Mouse (Mus musculus) liver, postnatal 0 days (tissue): ENCODE measurements at regions not wholly inside any gene's neighbourhood (a gene's known extent, or its start where the extent isn't known, plus 50 kb on each side); places are given as distances from the start of the nearest gene placed in this dataset.

ENCODE experiments used
- ATAC-seq: fragments of 200-750 bp; cut with Nextera tagmentation; 2 replicates; pipeline ENCODE4 v1.8.0; 2017; ENCODE audit warnings: mild to moderate bottlenecking, moderate library complexity
- DNase-seq: peaks from one replicate; pipeline ENCODE4 v3.0.0-alpha.2; 2016
- H3K27ac ChIP-seq: fragments of 300-500 bp; sonication (generic); 2 replicates; pipeline ENCODE4 v1.5.1; 2014; ENCODE audit warnings: antibody characterized with exemption, moderate library complexity, mild to moderate bottlenecking, low read depth
- H3K27me3 ChIP-seq: fragments of 300-500 bp; sonication (generic); 2 replicates; pipeline ENCODE4 v1.6.1; 2014; ENCODE audit warnings: low read length, control low read depth, mixed read lengths; ENCODE audit not compliant: insufficient read depth
- H3K36me3 ChIP-seq: fragments of 300-500 bp; sonication (generic); replicated peaks from 2 replicates; pipeline ENCODE4 v1.6.1; 2014; ENCODE audit warnings: mild to moderate bottlenecking, control low read depth, low read length, moderate library complexity, mixed read lengths; ENCODE audit not compliant: insufficient read depth
- H3K4me1 ChIP-seq: fragments of 300-500 bp; sonication (generic); 2 replicates; pipeline ENCODE4 v1.6.1; 2014; ENCODE audit warnings: antibody characterized with exemption, mild to moderate bottlenecking, control low read depth; ENCODE audit not compliant: insufficient read depth
- H3K4me2 ChIP-seq: fragments of 300-500 bp; sonication (generic); 2 replicates; pipeline ENCODE4 v1.6.1; 2014; ENCODE audit warnings: low read depth, mild to moderate bottlenecking, low read length, moderate library complexity, mixed read lengths
- H3K4me3 ChIP-seq: fragments of 300-500 bp; sonication (generic); 2 replicates; pipeline ENCODE4 v1.5.1; 2014; ENCODE audit warnings: low read depth, low read length
- H3K9ac ChIP-seq: fragments of 300-500 bp; sonication (generic); replicated peaks from 2 replicates; pipeline ENCODE4 v1.6.1; 2014; ENCODE audit warnings: mild to moderate bottlenecking, moderate library complexity
- H3K9me3 ChIP-seq: fragments of 300-500 bp; sonication (generic); 2 replicates; pipeline ENCODE4 v1.6.1; 2016; ENCODE audit warnings: mild to moderate bottlenecking, control low read depth, low read length, mixed read lengths
- CTCF ChIP-seq: sonication (generic); IDR thresholded peaks from 2 replicates; pipeline ENCODE4 v1.5.1; 2016; ENCODE audit warnings: antibody characterized with exemption, low read depth
- EP300 ChIP-seq: IDR thresholded peaks from 2 replicates; pipeline ENCODE4 v1.6.1; 2016; ENCODE audit warnings: antibody characterized with exemption, low read depth, mild to moderate bottlenecking
- WGBS: fragments of 180-500 bp; shearing (Covaris S2); extraction: QIAGEN DNeasy Blood & Tissue Kit; methylation state at CpG from one replicate; pipeline ENCODE4 v1.1.7; 2014; ENCODE audit not compliant: insufficient replicate concordance; 5-methylcytosine and 5-hydroxymethylcytosine counted together

DNA sequence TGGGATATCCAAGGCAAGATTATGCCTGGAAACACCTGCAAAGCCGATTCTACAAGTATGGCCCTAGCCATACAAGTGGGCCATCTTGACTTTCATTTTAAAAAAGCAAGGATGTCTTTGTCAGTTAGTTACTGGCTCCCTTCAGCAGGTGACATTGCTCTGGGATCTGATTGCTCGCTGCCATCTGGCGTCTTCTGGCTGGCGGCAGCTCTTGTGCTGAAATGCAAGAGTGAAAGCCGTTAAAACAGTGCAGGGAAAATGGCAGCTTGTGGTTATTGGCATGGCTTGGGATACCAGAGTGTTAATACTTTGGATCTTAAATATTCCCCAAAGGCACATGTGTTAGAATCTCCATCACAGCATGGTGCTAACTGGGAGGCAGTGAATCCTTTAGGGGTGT, 105.0 kb upstream of the Ly86 start:
- Histone ChIP-seq H3K36me3 (no peaks in the 10 kb centered on the region), H3K27me3 (no peaks in the 10 kb centered on the region), H3K9ac (no peak overlapping the region), H3K9me3 (no peaks in the 10 kb centered on the region), H3K4me2 (no peak overlapping the region), H3K27ac (no peak overlapping the region), H3K4me3 (no peak overlapping the region), H3K4me1 (no peaks in the 10 kb centered on the region)
- DNase-seq (no peak), ATAC-seq (no peak)
- 83% methylated on average over 5 of the region's 5 CpGs for WGBS
- no peak for TF ChIP-seq EP300
- TF ChIP-seq CTCF = no peak

GRCm38 (mm10) chr13:37237285-37237684, 107.7 kb upstream of the Ly86 start:
- Histone ChIP-seq H3K27ac (no peak overlapping the region), H3K36me3 (no peaks in the 10 kb centered on the region), H3K4me2 (no peak overlapping the region), H3K9me3 (no peaks in the 10 kb centered on the region), H3K4me3 (no peak overlapping the region), H3K4me1 (no peaks in the 10 kb centered on the region), H3K27me3 (no peaks in the 10 kb centered on the region), H3K9ac (no peak overlapping the region)
- ATAC-seq = no peak
- no peak for DNase-seq
- TF ChIP-seq CTCF (no peak), EP300 (no peak)
- WGBS = 85% methylated on average over 3 of the region's 3 CpGs

DNA sequence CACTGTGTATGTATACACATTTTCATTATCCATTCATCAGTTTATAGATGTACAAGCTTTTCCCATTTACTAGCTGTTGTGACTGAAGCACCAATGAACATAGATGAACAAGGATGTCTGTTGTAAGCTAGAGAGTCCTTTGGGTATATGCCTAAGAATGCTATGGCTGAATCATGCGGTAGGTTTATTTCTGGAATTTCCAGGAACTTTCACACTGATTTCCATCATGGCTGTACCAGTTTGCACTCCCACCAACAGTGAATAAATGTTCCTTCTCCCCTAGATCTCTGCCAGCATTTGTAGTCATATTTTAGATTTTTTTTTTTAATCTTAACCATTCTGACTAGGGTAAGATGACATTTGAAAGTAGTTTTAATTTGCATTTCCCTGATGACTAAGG, 119.2 kb upstream of the Ly86 start:
- WGBS = 89% methylated on average over 1 of the region's 1 CpGs
- no peak overlapping the region for H3K4me2 ChIP-seq
- TF ChIP-seq CTCF (no peak), EP300 (no peak)
- no peaks in the 10 kb centered on the region for H3K27me3 ChIP-seq
- ATAC-seq (no peak), DNase-seq (no peak)
- H3K36me3 ChIP-seq = no peaks in the 10 kb centered on the region
- H3K4me1 ChIP-seq = no peaks in the 10 kb centered on the region
- no peaks in the 10 kb centered on the region for H3K9me3 ChIP-seq
- H3K9ac ChIP-seq = no peak overlapping the region
- no peak overlapping the region for H3K27ac ChIP-seq
- no peak overlapping the region for H3K4me3 ChIP-seq

DNA sequence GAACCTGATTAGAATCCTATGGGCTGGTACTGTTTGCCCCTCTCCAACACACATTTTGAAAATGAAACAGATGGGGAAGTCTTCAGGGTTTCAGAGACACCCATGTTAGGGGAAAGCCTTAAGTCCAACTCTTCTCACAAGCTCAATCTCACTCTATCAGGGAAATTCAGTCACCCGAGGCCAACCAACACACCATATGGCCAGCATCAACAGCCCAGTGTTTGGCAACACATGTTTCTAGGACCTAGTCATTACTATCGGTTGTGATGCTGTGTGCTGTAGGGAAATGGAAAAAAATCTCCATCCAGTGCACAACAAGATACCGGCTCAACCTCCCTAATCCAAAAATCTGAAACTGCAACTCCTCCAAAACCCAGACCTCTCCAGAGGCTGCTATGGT, 124.6 kb upstream of the Ly86 start:
- TF ChIP-seq CTCF = no peak
- TF ChIP-seq EP300 = no peak
- WGBS = 66% methylated on average over 3 of the region's 3 CpGs
- DNase-seq (no peak), ATAC-seq (no peak)
- Histone ChIP-seq H3K36me3 (no peaks in the 10 kb centered on the region), H3K27ac (no peak overlapping the region), H3K4me2 (no peak overlapping the region), H3K4me1 (no peaks in the 10 kb centered on the region), H3K27me3 (no peaks in the 10 kb centered on the region), H3K9me3 (no peaks in the 10 kb centered on the region), H3K4me3 (no peak overlapping the region), H3K9ac (no peak overlapping the region)

DNA sequence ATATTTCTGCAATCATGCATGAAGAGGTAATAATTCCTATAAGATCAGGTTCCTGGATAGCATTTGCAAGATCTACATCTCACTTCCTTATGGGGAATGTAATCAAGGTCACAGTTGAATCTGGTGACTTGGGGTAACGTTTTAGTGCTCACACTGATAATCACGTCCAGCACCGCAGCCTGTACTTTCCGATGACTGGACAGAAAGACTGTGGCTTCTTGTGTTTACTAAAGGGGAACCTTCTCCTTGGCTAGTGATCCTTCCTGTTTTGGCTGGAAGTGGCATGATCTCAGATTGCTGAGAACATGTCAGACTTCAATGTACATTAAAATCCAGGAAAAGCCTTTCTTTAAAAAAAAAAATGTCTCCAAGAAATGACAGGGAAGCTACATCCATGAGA, 126.4 kb upstream of the Ly86 start:
- TF ChIP-seq EP300 (no peak), CTCF (no peak)
- DNase-seq (no peak), ATAC-seq (no peak)
- Histone ChIP-seq H3K27me3 (no peaks in the 10 kb centered on the region), H3K36me3 (no peaks in the 10 kb centered on the region), H3K4me3 (no peak overlapping the region), H3K4me1 (no peaks in the 10 kb centered on the region), H3K9me3 (no peaks in the 10 kb centered on the region), H3K4me2 (no peak overlapping the region), H3K27ac (no peak overlapping the region), H3K9ac (no peak overlapping the region)
- 30% methylated on average over 4 of the region's 4 CpGs for WGBS

- Histone ChIP-seq H3K27me3 (no peaks in the 10 kb centered on the region), H3K4me2 (no peak overlapping the region), H3K4me1 (no peaks in the 10 kb centered on the region), H3K4me3 (no peak overlapping the region), H3K36me3 (no peaks in the 10 kb centered on the region), H3K9me3 (no peaks in the 10 kb centered on the region), H3K27ac (no peak overlapping the region), H3K9ac (no peak overlapping the region)
- no peak for ATAC-seq
- no peak for TF ChIP-seq CTCF
- no peak for TF ChIP-seq EP300
- peak; percentile 35 for DNase-seq
- 62% methylated on average over 8 of the region's 8 CpGs for WGBS
Measured at GRCm38 (mm10) chr13:37214590-37215282, 130.3 kb upstream of the Ly86 start.

- ATAC-seq (no peak), DNase-seq (no peak)
- no peak overlapping the region for H3K27ac ChIP-seq
- no peak overlapping the region for H3K9ac ChIP-seq
- H3K4me2 ChIP-seq = no peak overlapping the region
- H3K9me3 ChIP-seq = no peaks in the 10 kb centered on the region
- 77% methylated on average over 2 of the region's 2 CpGs for WGBS
- no peaks in the 10 kb centered on the region for H3K36me3 ChIP-seq
- no peaks in the 10 kb centered on the region for H3K4me1 ChIP-seq
- no peak overlapping the region for H3K4me3 ChIP-seq
- no peaks in the 10 kb centered on the region for H3K27me3 ChIP-seq
- TF ChIP-seq CTCF = no peak
- no peak for TF ChIP-seq EP300
Measured at GRCm38 (mm10) chr13:37197136-37197535, 147.1 kb upstream of the F13a1 start.
